Mouse (Mus musculus) CD4-positive, CD25-positive, alpha-beta regulatory T cell, adult 2 months (primary cell): ENCODE measurements around the gene Xkr7.

Experiments used
- DNase-seq: peaks from one replicate; pipeline ENCODE4 v3.0.0-alpha.2; 2012; ENCODE audit warnings: low read depth, low spot score

Gene Xkr7

DNA sequence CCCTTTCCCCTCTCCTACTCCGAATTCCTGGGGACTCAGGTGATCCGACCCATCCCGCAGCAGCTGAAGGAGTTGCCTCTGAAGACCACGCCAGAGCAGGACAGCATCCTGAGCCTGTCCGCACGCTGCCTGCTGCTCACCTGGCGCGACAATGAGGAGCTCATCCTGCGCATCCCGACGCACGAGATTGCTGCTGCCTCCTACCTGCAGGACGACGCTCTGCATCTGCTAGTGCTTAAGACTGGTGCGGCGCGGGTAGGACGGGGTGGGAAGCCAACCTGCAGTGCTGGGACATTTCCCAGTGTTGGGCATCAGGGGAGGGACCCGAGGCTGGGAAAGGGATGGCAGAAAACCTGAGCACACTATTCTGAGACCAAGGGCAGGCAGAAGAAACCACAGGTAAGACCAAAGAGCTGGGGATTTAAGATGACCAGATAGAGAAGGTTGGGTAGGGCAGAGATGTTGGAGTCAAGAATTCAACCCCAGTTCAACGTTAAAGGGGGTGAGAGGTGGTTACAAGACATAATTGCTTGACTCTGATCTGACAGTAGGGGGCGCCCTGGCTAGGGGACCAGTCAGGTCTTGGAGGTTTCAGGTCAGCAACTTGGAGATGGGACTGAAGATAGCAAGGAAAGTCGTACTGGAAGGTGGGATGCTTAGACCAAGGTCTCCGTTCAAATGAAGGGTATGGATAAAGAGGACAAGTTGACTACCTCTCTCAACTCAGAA, 39.3 kb downstream of the Xkr7 start:
- DNase-seq, result peak; percentile 33

DNA sequence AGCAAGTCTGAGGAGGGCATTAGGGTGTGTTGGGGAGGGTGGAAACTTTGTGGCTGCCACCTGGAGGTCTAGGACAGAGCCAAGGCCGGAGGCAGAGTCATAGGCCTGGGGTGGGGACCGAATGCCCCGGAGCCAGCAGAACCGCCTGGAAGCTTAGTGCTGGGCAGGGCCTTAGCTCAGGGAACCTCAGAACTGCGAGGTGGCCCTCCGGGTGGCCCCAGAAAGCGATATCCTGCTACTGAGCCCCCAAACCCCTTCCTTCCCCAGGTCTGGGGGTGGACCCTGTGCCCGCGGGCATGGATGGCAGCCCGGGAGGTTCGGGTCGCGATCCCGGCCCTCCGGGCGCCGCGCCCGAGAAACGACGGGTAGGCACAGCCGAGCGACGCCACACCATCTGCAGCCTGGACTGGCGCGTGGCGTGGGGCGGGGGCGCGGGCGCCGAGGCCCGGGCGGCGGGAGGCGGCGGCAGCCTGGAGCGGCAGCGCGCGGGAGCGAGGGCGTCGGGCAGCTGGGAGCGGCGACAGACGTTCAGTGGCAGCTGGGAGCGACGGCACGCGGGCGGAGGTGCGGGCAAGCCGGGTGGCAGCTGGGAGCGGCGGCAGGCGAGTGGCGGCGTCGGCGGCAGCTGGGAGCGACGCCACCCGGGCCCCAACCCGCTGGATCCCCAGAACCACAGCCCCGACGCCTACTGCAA, 40.0 kb downstream of the Xkr7 start:
- DNase-seq, result no peak

DNA sequence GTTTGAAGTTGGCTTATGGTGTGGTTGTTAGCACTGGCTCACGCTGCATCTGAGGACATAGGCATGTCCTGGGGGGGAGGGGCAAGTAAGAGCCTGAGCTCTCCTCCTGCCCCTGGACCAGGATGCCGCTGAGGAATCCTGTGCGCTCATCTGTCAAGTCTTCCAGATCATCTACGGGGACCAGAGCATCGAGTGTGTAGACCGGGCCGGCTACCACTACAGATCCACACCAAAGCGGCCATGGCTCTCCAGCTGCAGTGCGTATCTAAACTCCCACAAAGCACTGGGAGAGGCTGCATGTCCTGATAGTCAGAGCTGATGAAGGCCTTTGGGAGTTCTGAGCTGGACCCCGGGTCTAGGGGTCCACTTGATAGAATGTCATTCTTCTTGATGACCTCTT, 43.0 kb downstream of the Xkr7 start:
- no peak for DNase-seq

DNA sequence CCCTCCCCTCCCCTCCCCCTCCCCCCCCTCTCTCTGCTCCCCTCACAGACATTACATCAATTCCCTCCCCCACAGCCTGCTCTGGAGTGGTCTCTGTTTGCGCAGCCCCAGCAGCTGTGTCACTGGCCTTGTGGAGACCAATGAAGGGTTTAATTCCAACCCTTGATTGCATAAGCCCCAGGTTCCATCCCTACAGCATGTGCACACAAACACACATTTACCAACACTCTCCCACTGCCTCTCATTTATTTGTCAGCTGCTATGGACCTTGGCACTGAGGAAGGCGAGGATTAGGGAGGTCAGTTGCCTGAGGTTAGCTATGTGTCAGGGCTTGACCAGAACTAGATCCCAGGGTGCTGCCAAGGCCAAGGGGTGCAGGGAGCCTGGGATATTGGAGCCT, 44.3 kb downstream of the Xkr7 start:
- DNase-seq, result no peak

DNA sequence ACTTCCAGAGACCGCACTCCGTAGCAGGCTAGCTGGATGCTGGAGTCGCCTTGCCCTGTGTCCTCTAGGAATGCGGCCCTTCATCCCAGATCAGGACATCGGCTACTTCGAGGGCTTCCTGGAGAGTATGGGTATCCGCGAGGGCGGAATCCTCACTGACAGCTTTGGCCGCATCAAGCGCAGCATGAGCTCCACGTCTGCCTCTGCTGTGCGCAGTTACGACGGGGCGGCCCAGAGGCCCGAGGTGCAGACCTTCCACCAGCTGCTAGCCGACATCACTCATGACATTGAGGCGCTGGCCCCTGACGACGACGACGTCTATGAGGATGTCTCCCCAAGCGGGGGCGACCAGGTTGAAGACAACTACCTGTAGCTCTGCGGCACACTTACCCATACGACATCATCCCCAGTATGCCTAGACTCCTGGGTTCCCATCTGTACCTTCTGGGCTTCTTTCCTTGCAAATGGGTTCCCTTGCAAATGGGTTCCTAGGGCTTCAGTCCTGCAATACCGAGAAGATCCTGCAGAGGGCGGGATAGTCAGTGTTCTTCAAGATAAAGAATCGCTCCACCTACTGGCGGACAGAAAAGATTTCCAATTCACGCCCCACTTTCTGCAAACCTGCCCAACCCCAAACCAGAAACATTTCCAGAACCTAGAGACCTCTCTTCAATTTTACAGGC, 49.3 kb downstream of the Xkr7 start:
- DNase-seq, result peak; percentile 92

DNA sequence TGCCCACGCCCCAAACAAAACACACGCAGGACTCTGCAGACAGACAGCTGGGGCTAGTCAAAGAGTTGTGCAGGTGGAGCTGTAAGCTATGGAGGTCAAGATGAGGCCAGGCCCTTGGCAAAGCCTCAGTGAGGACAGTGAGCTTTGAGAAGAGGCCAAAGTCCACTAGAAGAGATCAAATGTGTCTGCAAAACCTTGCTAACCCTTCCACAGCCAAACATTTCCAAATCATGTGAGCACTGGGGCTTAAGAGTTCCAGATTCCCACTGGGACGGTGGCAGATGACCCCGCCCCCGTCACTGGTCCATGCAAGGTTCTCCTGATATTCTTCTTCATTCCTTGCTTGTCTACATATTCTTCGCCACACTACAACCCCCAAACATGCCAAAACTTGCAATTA, 50.2 kb downstream of the Xkr7 start:
- DNase-seq, result no peak

DNA sequence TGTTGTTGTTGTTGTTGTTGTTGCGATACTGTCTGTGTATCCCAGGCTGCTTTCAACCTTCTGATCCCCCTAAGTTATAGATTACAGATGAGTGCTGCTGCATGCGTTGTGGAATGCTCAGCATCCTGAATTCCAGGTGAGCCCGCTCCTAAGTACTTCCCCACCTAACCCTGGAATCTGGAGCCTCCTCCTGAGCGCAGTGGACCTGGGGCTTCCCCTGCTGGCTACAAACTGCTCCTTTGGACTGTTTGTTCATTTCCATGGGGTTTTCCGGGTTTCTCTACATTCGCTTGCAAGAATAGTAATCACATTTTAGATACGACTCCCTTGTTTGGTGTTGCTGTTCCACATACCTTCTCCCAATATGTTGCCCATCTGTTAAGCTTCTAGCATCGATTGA, 51.6 kb downstream of the Xkr7 start:
- DNase-seq, result no peak

DNA sequence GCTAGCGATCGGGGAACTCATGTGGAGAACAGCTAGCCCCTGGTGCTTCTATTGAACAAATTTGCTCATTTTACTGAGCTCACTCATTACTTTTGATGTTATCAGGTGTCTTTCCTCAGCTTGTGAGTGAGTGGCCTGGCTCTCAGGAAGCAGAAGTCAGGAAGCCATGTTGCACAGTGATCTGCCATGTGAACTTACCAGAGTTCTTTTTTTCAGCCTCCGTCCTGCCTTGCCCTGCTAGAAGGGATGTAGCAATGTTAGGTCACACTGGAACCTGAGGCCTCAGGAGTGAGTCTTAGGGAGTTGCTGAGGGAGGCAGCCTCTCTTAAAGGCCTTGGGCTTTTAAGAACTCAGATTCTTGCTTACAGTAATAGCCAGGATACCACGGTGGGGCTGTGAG, 52.2 kb downstream of the Xkr7 start:
- no peak for DNase-seq

DNA sequence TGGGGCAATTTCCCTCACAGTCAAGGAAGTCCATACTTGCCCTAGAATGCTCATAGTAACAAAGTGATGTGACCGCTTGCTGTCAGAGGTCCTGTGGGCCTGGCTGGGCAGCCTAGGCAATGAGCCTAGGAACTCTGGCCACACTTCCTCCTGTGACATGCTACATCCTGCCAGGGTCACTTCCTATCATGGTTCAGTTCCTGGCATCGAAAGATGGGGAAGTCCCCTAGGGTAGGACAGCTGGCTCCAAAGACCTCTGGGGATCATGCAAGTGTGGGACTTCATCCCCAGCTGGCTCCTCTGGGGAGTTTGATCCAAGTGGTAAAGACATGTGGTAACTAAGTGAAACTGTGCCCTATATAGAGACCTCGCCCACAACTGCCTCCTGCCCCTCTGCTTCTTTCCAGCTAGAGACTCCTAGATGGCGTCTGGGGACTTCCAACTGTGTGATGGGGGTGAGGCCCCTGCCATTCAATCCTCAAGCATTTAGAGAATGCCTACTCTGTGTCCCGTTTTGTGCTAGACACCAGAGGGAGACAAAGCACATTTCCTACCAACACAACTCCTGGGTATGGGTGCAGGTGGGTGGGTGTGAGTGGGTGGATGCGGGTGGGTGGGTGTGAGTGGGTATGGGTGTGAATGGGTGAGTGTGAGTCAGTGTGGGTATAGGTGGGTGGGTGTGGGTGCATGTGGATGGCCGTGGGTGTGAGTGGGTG, 52.8 kb downstream of the Xkr7 start:
- no peak for DNase-seq

DNA sequence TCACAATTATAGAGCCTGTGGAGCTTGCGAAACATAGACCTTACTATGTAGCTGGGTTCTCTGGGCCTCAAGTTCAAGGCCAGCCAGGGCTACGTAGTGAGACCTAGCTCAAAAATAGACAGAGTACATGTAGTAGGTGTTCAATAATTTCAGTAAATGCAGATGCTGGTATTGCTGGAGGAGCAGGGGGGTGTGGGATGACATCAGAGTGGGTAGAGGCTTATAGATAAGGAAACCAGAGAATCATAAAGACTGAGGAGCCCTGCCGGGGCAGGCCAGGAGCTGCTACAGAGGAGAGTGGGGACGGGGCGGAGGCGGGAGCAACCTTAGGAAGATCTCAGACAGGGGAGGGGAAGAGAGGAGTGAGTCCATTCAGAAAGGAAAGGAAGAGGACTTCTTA, 53.9 kb downstream of the Xkr7 start:
- no peak for DNase-seq

DNA sequence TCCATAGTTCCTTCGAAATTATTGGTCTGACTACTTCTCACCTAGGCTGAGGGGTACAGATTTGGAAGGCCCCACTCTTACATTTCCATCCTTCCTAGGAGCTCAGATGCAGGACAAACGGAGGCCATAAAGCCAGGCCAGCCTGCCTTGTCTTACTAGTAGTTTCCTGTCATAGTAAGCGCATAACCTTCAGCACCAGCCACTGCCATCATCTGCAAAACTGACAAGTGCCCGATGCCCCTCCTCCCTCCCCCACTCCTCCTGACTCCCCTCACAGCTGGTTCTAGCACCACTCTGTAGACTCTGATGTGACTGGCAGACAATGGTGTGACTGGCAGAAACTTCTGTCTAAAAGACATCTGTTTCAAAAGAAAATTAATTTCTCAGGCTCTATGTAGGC, 54.5 kb downstream of the Xkr7 start:
- DNase-seq, result no peak

DNA sequence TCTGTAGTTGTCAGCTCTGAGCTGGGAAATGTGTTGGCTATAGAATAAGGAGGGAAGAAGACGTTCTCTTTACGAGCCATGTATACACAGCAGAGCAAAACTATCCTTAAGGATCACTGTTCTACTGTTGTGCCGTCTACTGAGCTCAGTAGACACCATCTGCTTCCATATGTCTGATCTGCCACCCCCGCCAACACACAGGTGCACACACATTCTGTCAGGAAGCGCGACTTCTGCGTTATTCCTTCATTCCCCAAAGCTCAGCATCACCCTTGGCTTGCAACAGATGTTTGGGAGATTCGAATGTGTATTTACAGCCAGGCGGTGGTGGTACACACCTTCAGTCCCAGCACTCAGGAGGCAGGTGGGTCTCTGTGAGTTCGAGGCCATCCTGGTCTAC, 55.4 kb downstream of the Xkr7 start:
- no peak for DNase-seq

DNA sequence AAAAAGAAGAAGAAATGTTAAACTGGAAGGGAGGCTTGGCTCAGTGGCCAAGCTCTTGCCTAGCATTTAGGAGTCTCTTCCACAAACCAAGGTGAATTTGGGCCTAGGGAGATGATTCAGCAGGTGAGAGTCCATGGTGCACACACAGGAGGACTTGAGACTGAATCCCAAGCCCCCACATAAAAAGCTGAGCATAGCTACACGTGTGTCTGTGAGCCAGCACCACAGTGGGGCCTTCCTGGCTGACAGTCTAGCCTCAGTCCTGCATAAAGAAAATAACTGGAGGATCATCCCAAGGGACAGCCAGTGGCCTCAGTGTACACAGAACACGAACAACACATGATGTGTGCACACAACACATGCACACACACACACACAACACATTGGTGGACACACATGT, 57.7 kb downstream of the Xkr7 start:
- no peak for DNase-seq

DNA sequence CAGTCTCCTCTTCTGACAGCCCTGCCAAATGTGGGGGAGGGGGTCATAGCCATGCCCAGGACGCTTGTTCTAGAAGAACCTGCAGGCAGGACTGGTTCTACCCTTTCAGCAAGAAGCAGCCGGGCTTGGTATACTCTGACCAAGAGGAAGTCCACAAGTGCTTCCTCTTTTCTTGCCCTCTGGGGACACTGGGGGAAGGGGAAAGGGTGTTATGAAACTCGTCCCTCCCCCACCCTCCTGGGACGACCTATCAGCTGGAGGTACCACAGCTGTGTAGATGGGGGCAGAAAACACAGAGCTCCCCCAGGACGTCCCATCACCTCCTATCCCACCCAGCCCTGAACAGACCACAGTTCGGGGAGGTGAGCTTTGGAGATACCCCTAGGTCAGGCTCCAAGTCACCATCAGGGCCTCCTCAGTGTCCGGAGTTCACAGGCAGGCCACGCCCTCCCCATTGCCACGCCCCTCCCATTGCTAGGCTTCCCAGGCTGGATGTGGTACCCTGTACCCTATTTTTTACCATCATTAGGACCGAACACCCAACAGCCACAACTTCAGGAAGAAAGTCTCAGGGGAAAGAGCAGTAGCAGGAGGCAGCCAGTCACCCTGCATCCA, 59.0 kb downstream of the Xkr7 start:
- DNase-seq, result no peak
